Mouse (Mus musculus) midbrain, postnatal 0 days (tissue): Measurements from ENCODE around the gene Gm10181. TPM values are rescaled to one million over a fixed set of nuclear protein-coding genes. Genes with fewer than 3 reads are reported as not detected.
"Not testable (repeated sequence)": the region's sequence is repeated elsewhere in the genome, so short reads cannot be mapped to it uniquely, and the experiment has no call there.

ENCODE experiments used
- ATAC-seq: fragments of 200-750 bp; cut with Nextera tagmentation; 2 replicates; pipeline ENCODE4 v1.8.0; 2017; ENCODE audit warnings: moderate number of reproducible peaks, mild to moderate bottlenecking, moderate TSS enrichment, moderate library complexity; ENCODE audit not compliant: low FRiP score
- DNase-seq: peaks from one replicate; pipeline ENCODE4 v3.0.0-alpha.2; 2015; ENCODE audit warnings: low spot score
- H3K27ac ChIP-seq: fragments of 300-500 bp; sonication (generic); 2 replicates; pipeline ENCODE4 v1.5.1; 2014; ENCODE audit warnings: low read depth, mild to moderate bottlenecking, low read length, mixed read lengths
- H3K27me3 ChIP-seq: fragments of 300-500 bp; sonication (generic); 2 replicates; pipeline ENCODE4 v1.6.1; 2014; ENCODE audit warnings: low read length, control low read depth, mixed read lengths; ENCODE audit not compliant: insufficient read depth
- H3K36me3 ChIP-seq: fragments of 300-500 bp; sonication (generic); 2 replicates; pipeline ENCODE4 v1.6.1; 2014; ENCODE audit warnings: low read length, control low read depth, mixed read lengths; ENCODE audit not compliant: insufficient read depth
- H3K4me1 ChIP-seq: fragments of 300-500 bp; sonication (generic); 2 replicates; pipeline ENCODE4 v1.6.1; 2014; ENCODE audit warnings: mild to moderate bottlenecking, control low read depth, antibody characterized with exemption, low read length, mixed read lengths; ENCODE audit not compliant: insufficient read depth
- H3K4me2 ChIP-seq: fragments of 300-500 bp; sonication (generic); 2 replicates; pipeline ENCODE4 v1.6.1; 2014; ENCODE audit warnings: low read depth, mild to moderate bottlenecking, low read length, mixed read lengths; ENCODE audit not compliant: poor library complexity, severe bottlenecking
- H3K4me3 ChIP-seq: fragments of 300-500 bp; sonication (generic); 2 replicates; pipeline ENCODE4 v1.5.1; 2014; ENCODE audit warnings: low read depth, mild to moderate bottlenecking, low read length, moderate library complexity
- H3K9ac ChIP-seq: fragments of 300-500 bp; sonication (generic); replicated peaks from 2 replicates; pipeline ENCODE4 v1.6.1; 2014; ENCODE audit warnings: mild to moderate bottlenecking, low read length, moderate library complexity, mixed read lengths; ENCODE audit not compliant: poor library complexity, severe bottlenecking
- H3K9me3 ChIP-seq: fragments of 300-500 bp; sonication (generic); 2 replicates; pipeline ENCODE4 v1.6.1; 2016; ENCODE audit warnings: low read length, control low read depth
- CTCF ChIP-seq: IDR thresholded peaks from 2 replicates; pipeline ENCODE4 v1.5.1; 2016; ENCODE audit warnings: antibody characterized with exemption, mild to moderate bottlenecking
- WGBS: fragments of 180-500 bp; shearing (Covaris S2); extraction: QIAGEN DNeasy Blood & Tissue Kit; methylation state at CpG from one replicate; pipeline ENCODE4 v1.1.7; 2014; 5-methylcytosine and 5-hydroxymethylcytosine counted together
- polyA plus RNA-seq: library from polyadenylated mRNA; unstranded; fragments of >200 nt; fragmentation: Nextera tagmentation; extraction: Ambion mirVana; gene quantifications from 2 replicates; pipeline ENCODE4 v1.2.1, GENCODE M21; 2015
- total RNA-seq: library from RNA; depleted of rRNA; stranded (reverse); fragments of >200 nt; gene quantifications from 2 replicates; pipeline ENCODE4 v1.2.3, GENCODE M21; 2014

Gm10181 gene
- total and polyA plus RNA-seq, 2 experiments from 2014 or later, result not detected

DNA sequence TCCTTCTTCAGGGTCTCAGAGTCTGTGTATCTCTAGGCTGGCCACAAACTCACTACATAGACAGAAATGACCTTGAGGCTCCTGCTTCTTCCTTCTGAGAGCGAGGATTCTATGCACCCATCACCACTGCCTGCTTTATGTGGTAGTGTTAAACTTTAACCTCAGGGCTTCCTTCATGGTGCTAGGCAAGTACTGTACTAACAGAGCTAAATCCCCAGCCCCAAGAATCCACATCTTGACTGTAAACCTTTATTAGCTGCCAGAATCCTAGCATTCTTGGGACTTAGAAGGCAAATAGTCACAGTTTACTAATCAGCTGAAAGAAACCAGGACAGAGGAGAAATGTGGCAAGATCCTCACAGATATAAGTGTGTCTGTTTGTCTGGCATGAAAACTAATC lies 1.6 kb downstream of the Gm10181 start:
- no peak overlapping the region for H3K9ac ChIP-seq
- ATAC-seq (no peak), DNase-seq (no peak)
- no peak overlapping the region for H3K27ac ChIP-seq
- 82% methylated on average over 1 of the region's 1 CpGs for WGBS
- H3K27me3 ChIP-seq, result no peaks in the 10 kb centered on the region
- no peak overlapping the region for H3K4me3 ChIP-seq
- no peaks in the 10 kb centered on the region for H3K9me3 ChIP-seq
- H3K36me3 ChIP-seq, result no peaks in the 10 kb centered on the region
- H3K4me2 ChIP-seq, result no peak overlapping the region
- TF ChIP-seq CTCF, result no peak
- H3K4me1 ChIP-seq, result no peaks in the 10 kb centered on the region

DNA sequence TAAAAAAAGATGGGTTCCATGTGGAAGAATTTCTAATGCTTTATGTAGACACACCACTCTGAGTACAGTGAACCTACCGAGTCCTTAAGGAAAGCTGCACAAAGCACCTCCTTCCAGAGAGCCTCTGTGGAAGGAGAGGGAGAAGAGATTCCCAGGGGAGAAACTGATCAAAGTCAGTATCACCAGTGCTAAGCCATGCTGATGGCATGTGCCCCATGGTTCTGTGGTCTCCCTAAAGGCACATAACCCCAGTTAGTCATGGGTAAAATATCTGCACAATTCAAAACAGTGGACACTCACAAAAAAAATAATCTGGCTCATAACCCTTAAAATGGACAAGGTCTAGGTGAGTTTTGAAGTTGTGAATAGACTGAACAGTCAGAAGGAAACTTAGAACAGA lies 13.7 kb downstream of the Gm10181 start:
- no peak overlapping the region for H3K4me3 ChIP-seq
- no peaks in the 10 kb centered on the region for H3K9me3 ChIP-seq
- ATAC-seq (no peak), DNase-seq (no peak)
- no peaks in the 10 kb centered on the region for H3K27me3 ChIP-seq
- no peak for TF ChIP-seq CTCF
- H3K4me1 ChIP-seq, result no peaks in the 10 kb centered on the region
- 88% methylated on average over 1 of the region's 1 CpGs for WGBS
- no peak overlapping the region for H3K4me2 ChIP-seq
- H3K36me3 ChIP-seq, result peaks cover 19% of the 10 kb centered on the region
- no peak overlapping the region for H3K9ac ChIP-seq
- no peak overlapping the region for H3K27ac ChIP-seq

DNA sequence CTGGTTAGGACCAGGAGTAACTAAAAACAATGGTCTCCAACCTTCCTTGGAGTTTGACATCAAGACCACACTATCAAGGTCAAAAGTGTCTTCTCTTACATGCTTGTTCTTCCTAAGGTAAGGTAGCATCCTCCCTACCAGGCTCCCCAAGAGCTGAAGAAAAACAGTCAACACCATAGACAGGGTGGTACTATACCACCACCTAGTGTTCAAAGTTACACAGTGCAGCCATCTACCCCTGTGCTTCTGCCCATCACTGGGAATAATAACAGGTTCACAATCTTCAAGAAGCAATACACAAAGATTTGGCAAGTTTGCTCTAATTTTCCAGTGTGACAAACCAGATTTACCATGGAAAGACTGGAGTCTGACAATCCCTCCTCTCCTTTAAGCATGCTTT lies 15.4 kb downstream of the Gm10181 start:
- H3K4me3 ChIP-seq, result no peak overlapping the region
- ATAC-seq, result 0 out of 2 replicates have a peak, but pooled peaks have one; percentile 20
- no peak overlapping the region for H3K4me2 ChIP-seq
- peak; percentile 79 for TF ChIP-seq CTCF
- H3K9me3 ChIP-seq, result no peaks in the 10 kb centered on the region
- H3K27ac ChIP-seq, result no peak overlapping the region
- no peaks in the 10 kb centered on the region for H3K4me1 ChIP-seq
- no peaks in the 10 kb centered on the region for H3K27me3 ChIP-seq
- H3K9ac ChIP-seq, result no peak overlapping the region
- peak; percentile 33 for DNase-seq
- H3K36me3 ChIP-seq, result peaks cover 28% of the 10 kb centered on the region

DNA sequence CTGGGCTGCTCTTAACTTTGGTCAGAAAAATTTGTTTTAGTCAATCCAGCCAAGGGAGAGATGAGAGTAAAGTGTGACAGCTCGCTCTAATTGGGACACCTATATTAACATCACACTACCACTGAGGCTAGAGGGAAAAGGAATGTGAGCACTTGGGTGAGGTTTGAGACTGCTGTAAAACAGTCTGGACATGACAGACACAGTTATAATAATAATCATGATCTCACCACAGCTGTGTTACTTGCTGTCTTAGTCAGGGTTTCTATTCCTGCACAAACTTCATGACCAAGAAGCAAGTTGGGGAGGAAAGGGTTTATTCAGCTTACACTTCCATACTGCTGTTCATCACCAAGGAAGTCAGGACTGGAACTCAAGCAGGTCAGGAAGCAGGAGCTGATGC lies 34.4 kb downstream of the Gm10181 start:
- H3K27ac ChIP-seq, H3K4me3 ChIP-seq, H3K9me3 ChIP-seq, DNase-seq, H3K27me3 ChIP-seq, ATAC-seq, H3K4me2 ChIP-seq, H3K4me1 ChIP-seq, H3K9ac ChIP-seq, H3K36me3 ChIP-seq: not testable (repeated sequence)
- whole genome bisulfite sequencing, result 100% methylated on average over 1 of the region's 1 CpGs

DNA sequence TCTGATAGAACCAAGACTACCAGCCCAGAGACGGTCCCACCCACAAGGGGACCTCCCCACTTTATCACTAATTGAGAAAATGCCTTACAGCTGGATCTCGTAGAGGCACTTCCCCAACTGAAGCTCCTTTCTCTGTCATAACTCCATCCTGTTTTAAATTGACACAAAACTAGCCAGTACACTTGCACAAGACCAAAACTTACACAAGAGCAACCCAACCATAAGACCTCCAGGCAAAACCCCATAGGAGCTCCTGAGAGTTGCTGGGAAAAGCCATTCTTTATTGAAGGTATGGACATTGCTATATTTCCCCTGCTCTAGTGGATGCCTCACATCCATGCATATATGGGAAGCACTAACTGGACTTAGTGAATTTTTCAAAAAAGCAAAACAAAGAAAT lies 34.8 kb downstream of the Gm10181 start:
- H3K9ac ChIP-seq, result no peak overlapping the region
- H3K4me2 ChIP-seq, result no peak overlapping the region
- H3K4me3 ChIP-seq, result no peak overlapping the region
- H3K4me1 ChIP-seq, result no peaks in the 10 kb centered on the region
- H3K36me3 ChIP-seq, result no peaks in the 10 kb centered on the region
- DNase-seq (no peak), ATAC-seq (no peak)
- 95% methylated on average over 2 of the region's 2 CpGs for WGBS
- no peaks in the 10 kb centered on the region for H3K9me3 ChIP-seq
- TF ChIP-seq CTCF, result no peak
- no peak overlapping the region for H3K27ac ChIP-seq
- no peaks in the 10 kb centered on the region for H3K27me3 ChIP-seq

DNA sequence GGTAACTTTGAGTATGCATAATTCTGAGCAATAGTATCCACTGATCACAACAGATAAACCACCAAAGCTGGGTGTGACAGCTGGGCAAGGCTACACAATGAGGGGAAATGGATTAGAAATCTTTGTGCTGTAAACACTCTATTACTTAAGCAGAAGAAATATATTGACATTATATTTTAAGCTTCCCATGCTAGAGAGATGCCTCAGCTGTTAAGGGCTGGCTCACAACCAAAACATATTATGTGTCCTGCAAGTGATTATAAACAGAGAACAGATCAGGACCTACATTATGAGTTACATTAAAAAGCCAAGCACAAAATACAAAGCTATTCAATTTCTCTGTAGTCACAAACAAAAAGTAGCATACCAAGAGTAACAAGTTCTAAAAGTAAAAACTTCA lies 43.0 kb downstream of the Gm10181 start:
- Histone ChIP-seq H3K4me1 (no peaks in the 10 kb centered on the region), H3K4me3 (no peak overlapping the region), H3K9ac (no peak overlapping the region), H3K27me3 (no peaks in the 10 kb centered on the region), H3K36me3 (no peaks in the 10 kb centered on the region; the same call in 1 of the 2 replicates), H3K27ac (no peak overlapping the region), H3K4me2 (no peak overlapping the region), H3K9me3 (no peaks in the 10 kb centered on the region)
- ATAC-seq, result no peak
- DNase-seq, result no peak
- no peak for TF ChIP-seq CTCF
